Mouse (Mus musculus): ENCODE data around the gene Cdc42ep2.

DNA sequence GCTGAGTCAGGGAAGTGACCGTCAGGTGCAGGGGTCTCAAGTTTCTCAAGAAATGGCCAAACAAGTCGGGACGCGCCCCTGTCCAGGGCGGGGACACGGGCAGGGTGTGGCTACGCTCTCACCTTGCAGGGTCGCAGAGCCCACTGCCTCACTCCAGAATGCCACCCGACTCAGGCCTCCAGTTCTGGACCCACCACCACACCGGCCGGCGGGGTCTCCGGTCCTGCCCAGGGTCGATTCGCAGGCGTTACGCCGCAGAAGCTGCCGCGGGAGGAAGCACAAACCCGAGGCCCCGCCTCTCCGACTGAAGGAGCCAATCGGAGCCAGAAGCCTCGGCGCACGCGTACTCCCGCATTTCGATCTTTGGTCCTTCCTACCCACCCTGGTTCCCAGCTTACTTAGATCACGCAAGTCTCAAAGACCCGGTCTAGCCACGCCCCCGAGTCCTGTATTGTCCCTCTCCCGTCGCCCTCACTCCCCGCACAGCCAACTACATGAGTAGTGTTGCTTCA is 49.6 kb downstream of the Cdc42ep2 start, which contains the start of gene Frmd8:
- no peak for TF ChIP-seq MAFK (IDR thresholded peaks at IDR 0.05; ENCODE audit: borderline replicate concordance, low read depth, low read length)
- TF ChIP-seq ETS1 (IDR thresholded peaks at IDR 0.05; ENCODE audit: low read depth, low read length) = no peak
- TF ChIP-seq NELFE (IDR thresholded peaks at IDR 0.05; ENCODE audit: low read depth, low read length) = peak; percentile 90
- TF ChIP-seq GATA1 (IDR thresholded peaks at IDR 0.05; ENCODE audit: low read depth, low read length) = no peak
- TF ChIP-seq CTCF (IDR thresholded peaks at IDR 0.05 in 2 of 3, conservative IDR thresholded peaks at IDR 0.05 in 1 of 3; ENCODE audit: control insufficient read depth in 1 of 3, insufficient read depth in 1 of 3, low read depth in 2 of 3, low read length in 3 of 3, poor library complexity in 1 of 3, severe bottlenecking in 1 of 3) = no peak
- peak; percentile 64 to 78; a peak in 3 of 4 replicates for TF ChIP-seq POLR2A (IDR thresholded peaks at IDR 0.05; ENCODE audit: control insufficient read depth in 1 of 2, insufficient read depth in 1 of 2, low read depth in 1 of 2, low read length in 2 of 2, poor library complexity in 1 of 2)
- TF ChIP-seq E2F4 (IDR thresholded peaks at IDR 0.05; ENCODE audit: borderline replicate concordance, low read depth, low read length) = no peak
- TF ChIP-seq TCF12 (IDR thresholded peaks at IDR 0.05; ENCODE audit: low read depth, low read length) = peak; percentile 42; the same call in 1 of the 2 replicates
